Mouse (Mus musculus) fibroblast of lung, adult 2 months (primary cell): ENCODE results near the gene Kdm2b.

ENCODE experiments used
- DNase-seq: peaks from one replicate; pipeline ENCODE4 v3.0.0-alpha.2; 2011; ENCODE audit warnings: low read depth

The Kdm2b gene

DNA sequence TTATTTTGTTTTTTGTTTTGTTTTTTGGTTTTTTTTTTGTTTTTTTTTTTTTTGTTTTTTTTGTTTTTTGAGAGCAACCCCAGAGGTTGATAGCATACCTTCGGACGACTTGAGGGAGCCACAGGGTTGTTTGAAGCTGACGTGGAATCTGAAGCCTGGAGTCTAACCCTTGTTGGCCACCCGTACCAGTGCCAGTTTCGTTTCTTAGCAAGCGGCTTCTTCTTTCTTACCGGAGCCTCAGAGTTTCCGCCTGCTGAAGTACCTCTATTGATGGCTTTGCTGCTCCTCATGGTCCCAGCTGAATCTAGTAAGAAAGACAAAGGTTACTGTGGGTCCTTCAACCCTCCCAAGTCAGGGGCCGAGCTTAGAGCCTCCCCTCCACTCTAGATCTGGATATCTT, 22.1 kb upstream of the Kdm2b start:
- DNase-seq: no peak

DNA sequence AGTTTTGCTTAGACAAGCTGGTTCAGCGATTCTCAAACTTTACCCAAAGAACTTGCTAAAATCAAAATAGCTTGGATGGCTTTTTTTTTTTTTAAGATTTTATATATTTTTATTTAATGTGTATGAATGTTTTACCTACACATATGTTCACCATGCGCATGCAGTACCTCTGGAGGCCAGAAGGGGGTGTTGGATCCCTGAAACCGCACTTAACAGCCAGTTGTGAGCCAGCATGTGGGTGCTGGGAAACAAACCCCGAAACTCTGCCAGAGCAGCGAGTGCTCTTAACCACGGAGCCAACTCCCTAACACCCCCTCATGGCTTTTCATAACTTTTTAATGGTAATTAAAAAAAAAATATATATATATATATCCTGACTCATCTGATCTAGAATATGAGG, 21.2 kb upstream of the Kdm2b start:
- DNase-seq: no peak

DNA sequence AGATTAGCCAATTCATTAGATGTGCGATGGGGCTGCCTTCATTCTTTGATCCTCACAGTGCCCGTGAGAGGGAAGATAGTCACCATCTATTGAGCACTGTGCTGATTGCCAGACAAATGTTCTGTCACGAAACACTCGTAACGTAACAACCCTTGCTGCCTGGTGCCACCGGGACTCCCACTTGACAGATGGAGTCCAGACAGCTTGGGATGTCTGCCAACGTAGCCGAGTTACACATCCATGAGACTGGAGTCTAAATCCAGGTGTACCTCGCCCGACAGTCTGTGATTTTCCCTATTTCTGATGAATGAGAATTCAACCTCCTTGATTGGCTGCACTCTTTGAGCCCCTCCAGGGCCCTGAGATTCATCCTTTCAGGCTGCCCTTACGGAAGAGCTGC, 20.2 kb upstream of the Kdm2b start:
- no peak for DNase-seq

DNA sequence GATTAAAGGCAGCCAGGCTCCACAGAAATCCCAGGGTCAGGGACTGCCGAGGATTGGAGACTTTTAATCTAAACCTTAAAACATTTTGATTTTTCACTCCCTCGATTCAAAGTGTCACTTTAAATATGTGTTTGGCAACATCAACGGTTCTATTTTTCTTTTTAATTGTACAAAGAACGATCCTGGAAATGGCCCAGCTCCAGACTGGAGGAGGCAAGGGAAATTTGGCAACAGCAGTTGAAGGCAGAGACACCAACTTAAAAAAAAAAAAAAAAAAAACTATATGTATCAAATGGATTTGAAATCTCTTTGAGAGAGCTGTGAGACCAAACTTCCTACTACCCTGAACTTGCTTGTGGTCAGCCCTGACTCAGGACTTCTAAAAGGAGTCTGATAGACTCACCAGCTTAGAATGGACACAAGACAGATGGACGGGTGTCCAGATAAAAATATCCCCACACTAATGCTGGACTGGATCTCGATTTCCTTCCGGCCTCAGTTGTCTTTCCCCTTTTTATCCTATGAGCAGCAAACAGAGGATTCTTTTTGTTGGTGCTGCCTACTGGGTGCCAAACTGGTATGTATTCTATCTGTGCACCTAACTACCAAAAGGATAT, 19.4 kb upstream of the Kdm2b start:
- DNase-seq: no peak

DNA sequence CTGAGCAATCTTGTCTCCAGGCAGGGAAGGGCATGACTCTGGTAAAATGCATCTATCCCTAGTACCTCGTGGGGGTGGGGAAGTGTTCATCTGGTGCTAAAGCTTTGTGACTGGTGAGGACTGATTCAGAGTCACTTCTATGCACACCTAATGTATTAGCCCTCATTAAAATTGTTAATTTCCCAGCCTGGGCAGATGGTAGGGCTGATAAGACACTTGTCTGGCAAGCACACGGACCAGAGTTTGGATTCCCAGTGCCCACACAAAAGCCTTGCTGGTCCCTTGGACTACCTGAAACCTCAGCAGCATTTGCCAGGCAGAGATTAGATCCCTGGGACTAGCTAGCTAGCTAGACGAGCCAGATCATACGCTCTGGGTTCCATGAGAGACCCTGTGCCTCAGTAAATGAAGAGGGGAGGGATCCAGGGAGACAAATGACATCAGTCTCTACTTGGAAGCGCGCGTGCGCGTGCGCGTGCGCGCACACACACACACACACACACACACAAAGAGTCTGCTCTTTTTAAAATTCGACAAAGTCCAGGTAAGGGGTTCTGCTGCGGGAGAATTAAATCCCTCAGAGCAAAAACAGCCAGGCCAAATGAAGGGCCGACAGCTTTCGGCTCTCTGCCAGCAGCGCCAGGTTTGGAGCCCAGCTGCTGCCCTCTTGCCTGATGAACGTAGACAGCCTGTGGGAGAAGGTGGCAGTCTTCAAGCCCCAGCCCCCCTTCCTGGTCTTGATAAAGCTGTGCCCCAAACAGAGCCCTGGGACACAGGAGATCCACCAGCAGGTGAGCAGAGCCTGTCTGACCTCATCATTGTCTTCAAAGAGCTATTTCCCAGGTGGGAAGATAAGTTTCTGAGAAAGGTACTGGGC, 16.3 kb upstream of the Kdm2b start:
- DNase-seq: no peak

DNA sequence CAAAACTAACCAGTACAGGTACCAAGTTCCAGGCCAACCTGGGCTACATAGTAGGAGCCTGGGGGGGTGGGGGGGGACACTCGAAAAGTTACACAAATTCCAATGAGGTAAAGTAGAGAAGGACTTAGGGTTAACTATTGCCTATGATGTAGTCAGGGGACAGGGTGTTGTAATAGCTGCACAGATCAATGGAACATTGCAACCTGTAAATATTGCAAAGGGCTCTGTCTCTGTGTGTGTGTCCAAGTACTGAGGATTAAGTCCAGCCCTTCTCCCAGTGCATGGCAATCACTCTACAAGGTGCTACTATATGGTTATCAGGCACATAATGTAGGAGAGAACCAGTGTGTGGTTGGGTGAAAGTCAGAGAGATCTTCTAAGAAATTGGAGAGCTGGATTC, 11.3 kb upstream of the Kdm2b start:
- no peak for DNase-seq

DNA sequence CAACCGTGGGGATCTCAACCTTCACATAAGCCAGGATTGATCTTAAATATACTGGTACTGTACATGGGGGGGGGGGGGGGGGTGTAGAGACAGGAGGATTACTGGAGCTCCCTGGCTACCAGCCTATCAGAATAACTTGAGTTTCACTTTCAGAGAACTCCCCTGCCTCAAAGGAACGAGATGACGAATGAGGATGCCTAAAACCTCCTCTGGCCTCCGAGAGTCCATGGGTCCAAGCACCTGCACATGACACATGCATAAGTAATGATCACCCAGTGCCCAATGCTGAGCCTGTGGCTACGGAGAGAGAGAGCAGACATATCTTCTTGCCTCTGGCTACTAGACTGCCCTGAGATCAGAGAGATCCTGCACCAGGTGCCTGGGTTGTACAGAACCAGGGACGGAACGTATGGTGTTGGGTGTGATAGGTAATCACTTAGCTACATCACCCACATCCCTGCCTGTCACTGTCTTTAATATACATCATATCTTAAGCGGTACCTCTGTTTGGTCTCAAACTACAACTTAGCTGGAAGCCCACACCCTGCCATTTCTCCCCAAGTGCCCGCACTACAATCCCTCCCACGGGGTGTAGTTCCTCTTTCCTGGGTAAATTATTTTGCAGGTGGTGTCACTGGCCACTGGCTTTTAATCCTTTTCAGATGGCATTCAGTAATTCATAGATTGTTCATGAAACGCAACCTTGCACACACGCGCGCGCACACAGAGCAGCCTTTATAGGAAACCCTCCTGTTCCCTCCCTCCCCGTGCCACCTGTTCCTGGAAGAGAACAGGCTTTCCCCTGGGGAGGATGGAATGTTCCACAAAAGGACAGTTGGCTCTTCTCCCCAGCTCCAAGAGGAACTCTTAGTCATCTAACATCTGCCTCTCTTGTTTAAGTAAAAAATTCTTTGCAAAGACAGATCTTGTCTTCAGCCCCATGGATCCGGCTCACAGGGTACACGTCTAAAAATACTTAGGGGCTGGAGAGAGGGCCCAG, 7.9 kb upstream of the Kdm2b start:
- DNase-seq: no peak

DNA sequence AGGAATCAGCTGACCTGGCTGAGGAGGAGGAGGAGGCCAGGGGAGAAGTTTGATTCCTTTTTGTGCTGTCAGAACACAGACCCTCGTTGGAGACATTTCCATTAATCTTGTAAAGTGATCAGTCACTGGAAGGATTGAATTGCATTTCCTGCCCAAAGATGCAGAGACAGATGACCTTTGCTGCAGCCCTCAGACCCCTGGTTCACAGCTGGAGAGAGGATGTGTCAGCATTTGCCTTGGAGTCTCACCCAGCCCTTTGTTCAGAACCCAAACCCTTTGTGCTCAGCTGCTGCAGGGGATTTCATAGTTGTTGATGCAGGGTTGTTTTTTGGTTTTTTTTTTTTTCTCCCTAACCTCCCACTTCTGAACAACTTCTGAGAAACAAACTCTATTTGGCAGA, 5.3 kb upstream of the Kdm2b start:
- DNase-seq: no peak

DNA sequence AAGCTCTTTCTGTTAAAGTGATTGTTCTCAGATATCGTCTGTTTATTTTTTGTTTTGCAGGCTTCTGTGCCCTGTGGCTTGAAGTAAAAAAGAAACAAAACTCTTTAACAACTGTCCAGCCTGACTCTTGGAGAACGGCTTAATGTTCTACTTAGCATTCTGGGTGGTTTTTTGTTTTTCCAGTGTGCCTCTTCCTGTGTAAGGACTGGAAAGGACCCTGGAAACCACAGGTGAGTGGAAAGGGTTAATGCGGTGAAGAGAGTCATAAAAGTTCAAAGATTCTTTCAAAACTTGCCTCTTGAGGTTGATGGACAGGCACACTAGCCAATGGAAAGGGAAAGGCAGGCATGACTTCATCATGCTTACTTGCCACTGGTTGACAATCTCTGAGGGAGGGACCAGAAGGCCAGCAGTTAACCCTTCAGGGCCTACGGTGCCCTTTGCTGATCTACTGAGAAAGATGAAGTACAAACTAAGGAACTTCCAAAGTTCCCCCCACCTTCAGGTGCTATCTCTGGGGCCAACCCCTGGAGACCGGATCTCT, 4.8 kb upstream of the Kdm2b start:
- DNase-seq: peak; percentile 92

DNA sequence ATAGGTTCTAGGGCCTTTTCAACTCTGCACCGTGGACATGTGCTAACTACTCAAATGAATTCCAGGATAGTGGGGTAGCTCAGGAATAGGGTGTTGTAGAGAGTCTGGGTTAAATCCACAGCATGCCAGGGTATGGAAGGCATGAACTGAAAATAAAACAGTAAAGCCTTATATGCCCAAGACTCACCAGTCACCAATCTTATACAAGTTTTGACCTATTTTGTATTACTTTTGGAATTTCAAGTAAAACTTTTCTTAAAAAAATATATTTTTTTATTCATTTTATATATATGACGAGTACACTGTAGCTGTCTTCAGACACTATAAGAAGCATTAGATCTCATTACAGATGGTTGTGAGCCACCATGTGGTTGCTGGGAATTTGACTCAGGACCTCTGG, 4.2 kb upstream of the Kdm2b start:
- no peak for DNase-seq

DNA sequence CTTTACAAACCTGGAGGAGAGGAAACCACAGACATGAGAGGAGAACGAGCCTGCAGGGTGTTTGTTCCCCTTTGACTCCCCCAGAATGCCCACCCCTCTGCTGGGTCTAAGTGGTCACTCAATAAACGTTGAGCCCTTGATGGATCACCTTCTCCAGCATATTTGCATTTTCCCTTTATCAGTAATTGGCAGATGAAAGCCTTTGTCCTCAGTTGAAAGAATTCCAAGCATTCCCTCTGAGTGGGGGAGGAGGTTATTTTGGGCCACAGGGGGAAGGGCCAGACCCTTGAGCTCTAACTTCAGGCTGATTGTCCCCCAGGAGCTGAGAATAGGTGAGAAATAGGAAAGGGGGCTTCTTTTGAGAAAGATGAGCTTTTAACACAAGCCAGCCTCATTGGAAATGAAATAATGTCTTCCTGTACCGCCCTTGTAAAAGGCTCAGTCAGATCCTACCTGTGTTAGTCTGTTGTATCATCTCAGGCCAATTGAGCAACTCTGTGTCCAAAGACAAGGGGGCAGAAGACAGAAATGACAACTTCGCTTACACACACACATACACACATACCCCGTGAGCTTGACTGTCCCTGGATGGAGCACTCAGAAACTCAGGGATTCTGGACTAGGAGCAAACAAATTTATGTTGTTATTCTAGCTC, 1.9 kb upstream of the Kdm2b start:
- DNase-seq: no peak

DNA sequence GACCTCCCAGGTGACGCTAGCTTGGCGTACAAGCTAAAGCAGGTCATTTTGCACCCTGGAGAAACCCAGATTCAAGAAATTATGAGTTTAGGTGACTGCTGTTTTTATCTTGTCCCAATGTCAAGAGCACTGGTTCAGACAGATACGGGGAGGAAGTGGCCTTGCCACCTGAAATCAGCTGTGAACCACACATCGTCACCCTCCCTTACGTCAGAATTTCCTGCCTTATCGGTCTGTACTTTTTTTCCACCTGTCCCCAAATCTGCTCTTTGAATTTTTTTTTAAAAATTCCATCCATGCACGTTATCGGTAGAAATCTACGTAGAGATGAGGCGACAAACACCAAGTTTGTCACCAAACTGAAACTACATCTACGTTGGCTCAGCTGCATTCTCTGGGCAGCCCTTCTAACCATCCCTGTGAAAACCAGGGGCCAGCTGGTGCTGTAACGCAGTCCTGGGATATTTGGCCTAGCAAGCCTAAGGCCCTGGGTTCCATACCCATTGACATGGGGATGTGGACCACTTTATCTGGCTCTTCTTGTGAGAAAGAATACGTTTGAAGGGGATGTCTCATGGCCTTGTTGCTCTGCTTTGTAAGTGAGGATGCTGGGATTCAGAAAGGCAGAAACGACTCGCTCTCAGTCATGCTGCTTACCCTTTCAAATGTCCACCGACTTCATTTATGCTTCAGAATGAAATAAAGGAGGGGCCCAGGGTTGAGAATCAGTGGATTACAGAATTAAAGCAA, 963 bp upstream of the Kdm2b start:
- DNase-seq: no peak

DNA sequence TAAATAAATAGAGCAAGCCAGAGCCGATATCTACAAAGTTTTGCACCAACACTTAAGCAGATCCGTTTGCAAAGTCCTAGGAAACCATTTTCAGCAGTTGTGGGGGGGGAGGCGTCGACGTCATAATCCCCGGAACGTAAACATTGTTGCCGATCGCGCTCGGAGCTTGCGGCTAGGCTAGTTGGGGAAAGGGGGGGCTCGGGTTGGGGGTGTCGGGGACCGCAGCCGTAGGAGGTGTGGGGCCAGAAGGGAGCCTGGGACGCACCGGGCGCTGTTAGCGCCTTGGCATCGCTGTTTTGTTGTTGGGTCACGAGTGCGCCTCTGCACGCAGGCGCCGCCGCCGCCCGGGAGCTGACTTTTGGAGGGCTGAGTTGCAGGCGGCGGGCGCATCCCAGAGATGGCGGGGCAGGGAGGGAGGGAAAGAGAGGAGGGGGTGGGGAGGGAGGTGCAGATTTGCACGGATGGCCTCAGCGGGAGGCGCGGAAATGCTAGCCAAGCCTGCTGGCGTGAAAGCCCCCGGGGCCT, 560 bp downstream of the Kdm2b start:
- no peak for DNase-seq

DNA sequence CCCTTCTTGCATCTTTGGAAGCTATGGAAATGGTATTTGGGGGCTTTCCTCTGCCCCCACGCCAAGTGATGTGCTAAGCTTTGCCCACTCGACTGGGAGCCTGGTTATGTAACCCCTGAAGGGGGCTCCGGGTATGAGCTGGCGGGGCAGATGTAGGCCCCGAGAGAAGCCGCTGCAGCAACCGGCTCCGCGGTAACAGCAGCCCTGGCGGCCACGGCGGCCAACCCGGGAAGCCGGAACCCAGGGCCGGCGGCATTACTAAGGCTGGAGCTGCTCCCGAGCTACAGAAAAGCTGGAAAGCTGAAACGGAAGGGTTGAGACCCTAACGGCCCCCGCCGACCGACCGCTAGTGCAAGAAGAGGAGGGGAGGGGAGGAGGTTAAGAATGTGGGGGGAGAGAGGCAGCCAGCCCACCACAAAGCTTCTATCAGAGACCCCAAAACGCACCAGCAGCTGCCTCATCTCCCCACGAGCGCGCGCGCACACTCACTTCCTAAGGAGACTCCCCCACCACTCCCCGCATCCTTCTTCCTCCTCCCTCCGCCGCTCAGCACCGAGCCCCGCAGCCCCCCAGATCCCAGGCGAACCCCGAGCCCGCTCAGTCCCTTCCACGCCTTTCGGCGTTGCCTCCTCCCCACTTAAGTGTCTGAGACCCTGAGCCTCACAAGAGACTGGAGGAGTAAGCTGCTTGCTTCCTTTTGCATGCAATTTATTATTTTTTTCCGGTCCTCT, 1.4 kb downstream of the Kdm2b start:
- DNase-seq: no peak

DNA sequence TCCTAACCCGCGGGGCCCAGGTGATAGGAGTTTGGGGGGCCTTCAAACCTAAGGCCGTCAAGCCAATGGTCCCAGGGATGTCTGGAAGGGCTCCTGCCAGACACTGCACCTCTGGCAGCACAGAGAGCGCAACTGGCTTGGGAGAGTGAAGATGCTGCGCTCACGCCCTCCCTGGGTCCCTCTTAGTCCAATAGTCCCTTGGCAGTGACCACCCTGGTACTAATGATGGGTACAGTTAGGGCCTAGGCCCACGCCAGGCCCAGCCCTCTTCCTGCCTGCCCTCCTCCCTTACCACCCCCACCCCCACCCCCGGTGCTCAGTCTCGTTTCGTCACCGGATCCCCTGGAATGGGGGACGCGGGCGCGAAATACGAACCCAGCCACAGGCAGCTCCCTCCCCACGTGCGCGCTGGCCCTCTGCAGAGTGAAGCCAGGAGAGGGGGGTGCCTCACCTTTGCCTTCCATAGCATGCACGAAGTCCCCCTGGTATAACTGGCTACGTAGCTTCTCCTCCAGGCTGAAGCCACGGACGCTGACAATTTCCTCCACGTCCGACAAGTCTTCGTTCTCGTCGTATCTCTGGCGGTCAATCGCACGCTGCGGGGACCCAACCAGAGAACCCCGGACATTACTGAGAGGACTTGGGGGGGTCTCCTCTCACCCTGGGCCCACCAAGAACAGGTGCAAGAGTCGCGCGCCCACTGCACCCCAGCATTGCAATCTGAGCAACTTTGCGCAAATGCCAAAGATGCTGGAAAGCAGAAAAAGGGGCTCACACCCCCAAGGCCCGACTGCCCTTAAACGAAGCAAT, 2.2 kb downstream of the Kdm2b start:
- no peak for DNase-seq

DNA sequence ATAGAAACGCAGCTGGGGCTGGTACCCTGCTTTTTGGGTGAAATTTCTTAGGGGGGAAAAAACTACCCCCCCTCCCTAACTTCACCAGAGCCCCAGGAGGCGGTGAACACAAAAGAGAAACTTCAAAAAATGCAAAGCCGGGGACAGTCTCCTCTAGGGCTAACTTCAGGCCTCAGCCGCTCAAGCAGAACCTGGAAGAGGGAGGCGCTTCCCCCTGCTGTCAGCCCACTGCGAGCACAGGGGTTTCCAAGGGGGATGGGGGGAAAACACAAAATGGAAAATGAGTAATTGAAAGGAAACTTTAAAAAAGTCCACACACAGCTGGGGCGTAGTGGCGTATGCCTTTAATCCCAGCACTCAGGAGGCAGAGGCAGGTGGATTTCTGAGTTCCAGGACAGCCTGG, 3.5 kb downstream of the Kdm2b start:
- no peak for DNase-seq

DNA sequence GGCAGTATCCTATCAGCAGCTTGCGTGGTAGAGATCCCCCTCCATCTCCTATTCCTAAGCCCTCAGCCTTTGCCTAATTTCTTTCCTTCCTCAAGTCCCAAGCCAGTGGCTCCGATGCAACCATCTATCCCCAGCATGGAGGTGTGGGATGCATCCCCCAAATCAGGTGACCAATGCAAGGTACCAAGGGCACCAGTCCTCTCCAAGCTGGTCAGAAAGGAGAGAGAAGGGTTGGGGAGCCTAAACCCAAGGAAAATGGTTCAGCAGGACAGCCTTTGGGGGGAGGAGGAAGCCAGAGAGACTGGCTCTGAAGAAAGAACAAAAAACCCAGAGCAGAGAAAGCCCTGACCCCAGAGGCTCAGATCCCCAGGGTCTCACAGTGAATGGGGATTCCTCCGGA, 4.3 kb downstream of the Kdm2b start:
- no peak for DNase-seq

DNA sequence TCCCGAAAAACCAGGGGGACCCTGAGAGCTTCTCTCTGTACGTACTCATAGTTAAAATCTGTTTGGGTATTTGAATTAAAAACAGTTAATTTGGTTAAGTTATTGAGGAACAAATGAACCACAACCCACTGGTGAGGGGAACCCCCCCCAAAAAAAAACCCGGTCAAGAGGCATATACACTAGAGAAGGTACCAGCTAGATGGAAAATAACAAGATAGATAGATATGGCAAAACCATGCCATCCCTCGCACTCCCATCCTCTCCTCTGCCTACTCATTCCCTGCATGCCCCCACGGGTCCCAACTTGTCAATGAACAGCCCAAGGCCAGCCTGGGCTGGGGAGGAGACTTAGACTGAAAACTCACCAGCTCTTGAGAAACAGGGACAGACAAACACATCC, 5.1 kb downstream of the Kdm2b start:
- DNase-seq: no peak

DNA sequence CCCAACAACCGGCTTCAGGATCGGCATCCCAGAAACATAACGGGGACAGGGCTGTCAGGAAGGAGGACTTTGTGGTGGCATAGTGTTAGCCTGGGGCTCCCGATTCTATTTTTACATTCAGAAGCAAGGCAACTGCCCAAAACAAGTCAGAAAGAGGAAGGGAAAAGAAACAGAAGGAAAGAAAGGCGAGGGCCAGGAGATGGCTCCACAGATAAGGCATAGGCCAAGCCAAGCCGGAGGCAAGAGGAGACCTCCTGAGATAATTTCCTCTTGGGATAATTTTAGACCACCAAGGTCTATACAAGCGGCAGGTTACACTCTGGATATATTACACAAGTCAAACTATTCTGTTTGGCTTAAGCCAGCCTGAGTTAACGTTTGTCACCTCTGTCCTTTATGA, 10.7 kb downstream of the Kdm2b start:
- no peak for DNase-seq
